Mouse (Mus musculus) ES-E14 (cell line): ENCODE data around the gene Fam171a1. TPM values are rescaled to one million over a fixed set of nuclear protein-coding genes. Genes with fewer than 3 reads are reported as not detected.

Experiments
- DNase-seq: peaks from one replicate; pipeline ENCODE4 v3.0.0-alpha.2; 2013; ENCODE audit warnings: low read depth, low spot score
- H3K27ac ChIP-seq: 2 replicates; pipeline ENCODE4 v1.5.1; 2012; ENCODE audit warnings: low read depth, mild to moderate bottlenecking, low read length, moderate library complexity, mixed read lengths; ENCODE audit not compliant: poor library complexity, insufficient read depth, severe bottlenecking
- H3K36me3 ChIP-seq: 2 replicates; pipeline ENCODE4 v1.6.1; 2012; ENCODE audit warnings: mild to moderate bottlenecking, low read length, moderate library complexity, mixed read lengths; ENCODE audit not compliant: control insufficient read depth, poor library complexity, insufficient read depth, severe bottlenecking
- H3K4me1 ChIP-seq, 2 experiments: fragments of 150-350 bp in 1 of 2; sonication (generic) in 1 of 2; 2 replicates each; pipeline ENCODE4 v1.6.1; 2012; ENCODE audit warnings: low read length in 2 of 2, mild to moderate bottlenecking in 1 of 2, mixed read lengths in 1 of 2; ENCODE audit not compliant: control insufficient read depth in 2 of 2, insufficient read depth in 2 of 2, poor library complexity in 1 of 2
- H3K4me3 ChIP-seq, 2 experiments: fragments of 150-350 bp in 1 of 2; sonication (generic) in 1 of 2; 2 replicates each; pipeline ENCODE4 v1.5.1; 2012; ENCODE audit warnings: low read length in 2 of 2, low read depth in 1 of 2, mild to moderate bottlenecking in 1 of 2, mixed read lengths in 1 of 2; ENCODE audit not compliant: insufficient read depth in 1 of 2, poor library complexity in 1 of 2, severe bottlenecking in 1 of 2
- H3K9ac ChIP-seq: 2 replicates; pipeline ENCODE4 v1.6.1; 2012; ENCODE audit warnings: low read depth, mild to moderate bottlenecking, low read length, mixed read lengths; ENCODE audit not compliant: poor library complexity, insufficient read depth, severe bottlenecking
- H3K9me3 ChIP-seq: fragments of 150-350 bp; sonication (generic); 2 replicates; pipeline ENCODE4 v1.6.1; 2012; ENCODE audit warnings: low read depth, mild to moderate bottlenecking, low read length; ENCODE audit not compliant: control insufficient read depth, insufficient read depth
- CHD2 ChIP-seq: IDR thresholded peaks from 2 replicates; pipeline ENCODE4 v1.6.1; 2014; ENCODE audit warnings: mild to moderate bottlenecking, low read depth, low read length, inconsistent platforms
- HCFC1 ChIP-seq: IDR thresholded peaks from 2 replicates; pipeline ENCODE4 v1.6.1; 2012; ENCODE audit warnings: low read length, inconsistent platforms, borderline replicate concordance; ENCODE audit not compliant: insufficient read depth
- MAFK ChIP-seq: IDR thresholded peaks from 2 replicates; pipeline ENCODE4 v1.6.1; 2014; ENCODE audit warnings: mild to moderate bottlenecking, low read depth, low read length, inconsistent platforms; ENCODE audit not compliant: insufficient read depth
- ZC3H11A ChIP-seq: IDR thresholded peaks from 2 replicates; pipeline ENCODE4 v1.6.1; 2012; ENCODE audit warnings: low read depth, mild to moderate bottlenecking, inconsistent platforms, low read length, borderline replicate concordance
- ZNF384 ChIP-seq: IDR thresholded peaks from 2 replicates; pipeline ENCODE4 v1.6.1; 2012; ENCODE audit warnings: low read depth, low read length, inconsistent platforms
- in situ Hi-C, 2 experiments: fragments of 600-800 bp; cut with MboI; formaldehyde crosslinking; loops; one replicate each; pipeline ENCODE4 v1.15.1; 2025; ENCODE audit warnings: low sequenced_read_pairs in 2 of 2, inconsistent platforms in 1 of 2; ENCODE audit not compliant: unreplicated experiment in 2 of 2
- total RNA-seq: library from RNA; depleted of rRNA; stranded (reverse); fragments of 300-350 nt; gene quantifications from 2 replicates; pipeline ENCODE4 v1.2.3, GENCODE M21; 2012

Gene Fam171a1
- total RNA-seq, 1 experiment = 8.1 TPM

- H3K4me1 ChIP-seq = no peaks in the 10 kb centered on the region
- no peak for TF ChIP-seq ZC3H11A
- TF ChIP-seq MAFK = no peak
- no peak for TF ChIP-seq ZNF384
- TF ChIP-seq CHD2 = no peak
- no peak for TF ChIP-seq HCFC1
- H3K9me3 ChIP-seq = no peaks in the 10 kb centered on the region
- no peak for DNase-seq
- in situ Hi-C loops = no loop called here
- H3K36me3 ChIP-seq = no peaks in the 10 kb centered on the region
- no peak overlapping the region for H3K4me3 ChIP-seq
- no peak overlapping the region for H3K9ac ChIP-seq
- H3K27ac ChIP-seq = no peak overlapping the region
Observed at GRCm38 (mm10) chr2:3132473-3132872, 18.4 kb downstream of the Fam171a1 start.

GRCm38 (mm10) chr2:3134580-3135296 is 20.7 kb downstream of the Fam171a1 start:
- Histone ChIP-seq H3K4me1 (no peaks in the 10 kb centered on the region), H3K9me3 (no peaks in the 10 kb centered on the region), H3K36me3 (no peaks in the 10 kb centered on the region), H3K27ac (no peak overlapping the region), H3K9ac (no peak overlapping the region), H3K4me3 (no peak overlapping the region)
- DNase-seq = no peak
- no peak for TF ChIP-seq ZNF384
- in situ Hi-C loops = no loop called here

GRCm38 (mm10) chr2:3135297-3135684 is 21.3 kb downstream of the Fam171a1 start:
- in situ Hi-C loops = no loop called here
- Histone ChIP-seq H3K9me3 (no peaks in the 10 kb centered on the region), H3K4me1 (no peaks in the 10 kb centered on the region), H3K36me3 (no peaks in the 10 kb centered on the region), H3K9ac (no peak overlapping the region), H3K27ac (no peak overlapping the region), H3K4me3 (no peak overlapping the region)
- DNase-seq = no peak
- TF ChIP-seq ZNF384 (no peak), CHD2 (no peak), MAFK (no peak), ZC3H11A (no peak)

- in situ Hi-C loops = no loop called here
- H3K27ac ChIP-seq = no peak overlapping the region
- H3K9ac ChIP-seq = no peak overlapping the region
- TF ChIP-seq HCFC1 = no peak
- no peak for TF ChIP-seq MAFK
- TF ChIP-seq CHD2 = no peak
- no peak for TF ChIP-seq ZC3H11A
- TF ChIP-seq ZNF384 = no peak
- H3K4me1 ChIP-seq = no peaks in the 10 kb centered on the region
- no peak overlapping the region for H3K4me3 ChIP-seq
- no peaks in the 10 kb centered on the region for H3K9me3 ChIP-seq
- DNase-seq = no peak
- no peaks in the 10 kb centered on the region for H3K36me3 ChIP-seq
Observed at GRCm38 (mm10) chr2:3138308-3138707, 24.3 kb downstream of the Fam171a1 start.

GRCm38 (mm10) chr2:3139065-3139464 is 25.0 kb downstream of the Fam171a1 start:
- Histone ChIP-seq H3K27ac (no peak overlapping the region), H3K9me3 (no peaks in the 10 kb centered on the region), H3K4me3 (no peak overlapping the region), H3K4me1 (no peaks in the 10 kb centered on the region), H3K9ac (no peak overlapping the region), H3K36me3 (no peaks in the 10 kb centered on the region)
- DNase-seq = no peak
- in situ Hi-C loops = no loop called here
- TF ChIP-seq HCFC1 (no peak), ZNF384 (no peak), MAFK (no peak), CHD2 (no peak)
